ENCODE assay signal across 21 mouse cellular contexts in the genomic region with DNA sequence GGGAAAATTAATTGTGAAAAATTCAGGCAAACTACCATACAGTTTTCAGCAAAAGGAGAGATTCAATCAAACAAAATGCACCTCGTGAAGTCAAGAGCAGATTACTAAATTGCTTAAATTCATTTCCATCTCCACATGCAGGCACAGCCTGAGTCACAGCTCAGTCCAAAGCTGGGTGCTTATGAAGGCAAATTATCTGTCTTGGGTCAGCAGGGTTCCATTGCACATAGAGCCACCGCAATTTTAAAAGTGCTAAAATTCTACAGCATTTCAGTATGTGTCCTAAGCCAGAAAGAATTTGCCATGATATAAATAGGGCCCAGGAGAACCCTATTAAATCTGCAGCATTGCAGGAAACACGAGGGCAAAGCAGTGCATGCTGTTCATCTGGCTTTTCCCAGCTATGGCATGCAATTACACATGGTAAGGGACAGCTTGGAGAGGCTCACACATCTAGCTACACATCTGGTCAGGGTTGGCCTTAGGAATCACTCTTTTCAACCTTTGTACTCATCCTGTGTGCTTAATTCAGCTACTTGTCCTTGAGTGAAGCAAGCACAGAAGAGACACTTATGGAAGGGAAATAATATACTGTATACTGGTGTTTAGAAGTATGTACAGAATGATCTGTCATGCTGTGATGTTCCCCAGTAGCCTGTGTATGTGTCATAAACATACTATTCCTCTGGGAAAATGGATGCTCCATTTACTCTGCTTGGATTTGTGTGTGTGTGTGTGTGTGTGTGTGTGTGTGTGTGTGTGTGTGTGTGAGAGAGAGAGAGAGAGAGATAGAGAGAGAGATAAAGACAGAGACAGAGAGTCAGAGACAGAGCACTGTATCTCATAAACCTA.
DNase-seq lines count a peak whose midpoint lies in the region; ATAC-seq and TF ChIP-seq lines count a peak whose summit lies in the region.
"Had no signal": no experiment of that assay in that cellular context is flagged by ENCODE, and none has a peak within 500 bp of the region (broad histone marks: within the 10 kb centered on the region; RNA-seq: fewer than 3 reads in every experiment).

No protein-coding gene starts in this region.

- H3K4me2 ChIP-seq in hindbrain, embryonic 13.5 days = no peak overlapping the region
- no peak overlapping the region for H3K4me2 ChIP-seq in hindbrain, embryonic 11.5 days (replicated peaks; ENCODE audit: low read depth, low read length)
- H3K4me2 ChIP-seq in hindbrain, embryonic 16.5 days (ENCODE audit: low read length) = no peak overlapping the region
- H3K4me2 ChIP-seq in neural tube, embryonic 13.5 days = no peak overlapping the region
- H3K4me2 ChIP-seq: embryonic facial prominence, embryonic 15.5 days had no signal

- no peak overlapping the region for H3K4me3 ChIP-seq in hindbrain, embryonic 13.5 days
- H3K4me3 ChIP-seq in hindbrain, embryonic 11.5 days (ENCODE audit: low read depth, low read length) = no peak overlapping the region
- no peak overlapping the region for H3K4me3 ChIP-seq in hindbrain, embryonic 16.5 days (ENCODE audit: low read length)
- H3K4me3 ChIP-seq in neural tube, embryonic 13.5 days = no peak overlapping the region
- H3K4me3 ChIP-seq: embryonic facial prominence, embryonic 15.5 days; heart, embryonic 10.5 days; left cerebral cortex, adult 2 months had no signal

- peak overlapping the region; percentile 68 for H3K27ac ChIP-seq in hindbrain, embryonic 13.5 days
- H3K27ac ChIP-seq in hindbrain, embryonic 11.5 days (ENCODE audit: low read depth, low read length) = no peak overlapping the region
- no peak overlapping the region for H3K27ac ChIP-seq in hindbrain, embryonic 16.5 days (ENCODE audit: low read depth, low read length)
- peak overlapping the region; percentile 64 for H3K27ac ChIP-seq in neural tube, embryonic 13.5 days (replicated peaks)
- H3K27ac ChIP-seq: embryonic facial prominence, embryonic 15.5 days; heart, embryonic 10.5 days; left cerebral cortex, adult 2 months; liver, embryonic 14.5 days; macrophage had no signal

- no peaks in the 10 kb centered on the region for H3K9me3 ChIP-seq in hindbrain, embryonic 13.5 days
- H3K9me3 ChIP-seq in hindbrain, embryonic 11.5 days (ENCODE audit: control insufficient read depth, low read length) = no peaks in the 10 kb centered on the region
- no peaks in the 10 kb centered on the region for H3K9me3 ChIP-seq in hindbrain, embryonic 16.5 days (ENCODE audit: control insufficient read depth, low read length)
- no peaks in the 10 kb centered on the region for H3K9me3 ChIP-seq in neural tube, embryonic 13.5 days
- H3K9me3 ChIP-seq: embryonic facial prominence, embryonic 15.5 days; heart, embryonic 10.5 days had no signal

- TF ChIP-seq CTCF in brain, embryonic 14.5 days (IDR thresholded peaks at IDR 0.05; ENCODE audit: borderline replicate concordance, extremely low read depth, insufficient read depth, insufficient read length) = no peak

- ATAC-seq in hindbrain, embryonic 13.5 days (ENCODE audit: low FRiP score) = 0 out of 2 replicates have a peak, but pooled peaks have one; percentile 37
- no peak for ATAC-seq in hindbrain, embryonic 11.5 days (ENCODE audit: low FRiP score)
- peak; percentile 38 for ATAC-seq in hindbrain, embryonic 16.5 days
- ATAC-seq in neural tube, embryonic 13.5 days (ENCODE audit: low read depth) = peak; percentile 80

- H3K36me3 ChIP-seq in hindbrain, embryonic 13.5 days = no peaks in the 10 kb centered on the region
- no peaks in the 10 kb centered on the region for H3K36me3 ChIP-seq in hindbrain, embryonic 11.5 days (ENCODE audit: control insufficient read depth, insufficient read depth, low read length)
- H3K36me3 ChIP-seq in hindbrain, embryonic 16.5 days (ENCODE audit: control insufficient read depth, insufficient read depth, low read length) = no peaks in the 10 kb centered on the region
- no peaks in the 10 kb centered on the region for H3K36me3 ChIP-seq in neural tube, embryonic 13.5 days
- H3K36me3 ChIP-seq: embryonic facial prominence, embryonic 15.5 days; heart, embryonic 10.5 days had no signal

- 0 out of 2 replicates have a peak overlapping the region, but pooled peaks have one; percentile 10 for H3K9ac ChIP-seq in hindbrain, embryonic 13.5 days
- no peak overlapping the region for H3K9ac ChIP-seq in hindbrain, embryonic 11.5 days (ENCODE audit: low read depth, low read length)
- no peak overlapping the region for H3K9ac ChIP-seq in hindbrain, embryonic 16.5 days (ENCODE audit: low read depth, low read length)
- no peak overlapping the region for H3K9ac ChIP-seq in neural tube, embryonic 13.5 days
- H3K9ac ChIP-seq: embryonic facial prominence, embryonic 15.5 days; liver, embryonic 14.5 days had no signal

- TF ChIP-seq POLR2A in brain, embryonic 14.5 days (IDR thresholded peaks at IDR 0.05; ENCODE audit: borderline replicate concordance, extremely low read depth, insufficient read depth, insufficient read length, poor library complexity, severe bottlenecking) = no peak

- 53% methylated on average over 3 of the region's 3 CpGs for WGBS in hindbrain, embryonic 13.5 days
- whole genome bisulfite sequencing in hindbrain, embryonic 11.5 days = 70% methylated on average over 3 of the region's 3 CpGs
- 53% methylated on average over 3 of the region's 3 CpGs for WGBS in hindbrain, embryonic 16.5 days
- WGBS in neural tube, embryonic 13.5 days = 39% methylated on average over 3 of the region's 3 CpGs

- peaks cover 22% of the 10 kb centered on the region for H3K4me1 ChIP-seq in hindbrain, embryonic 13.5 days (replicated peaks)
- no peaks in the 10 kb centered on the region for H3K4me1 ChIP-seq in hindbrain, embryonic 11.5 days (replicated peaks; ENCODE audit: control insufficient read depth, insufficient read depth, low read length)
- H3K4me1 ChIP-seq in hindbrain, embryonic 16.5 days (ENCODE audit: control insufficient read depth, insufficient read depth, low read depth, low read length) = peaks cover 3% of the 10 kb centered on the region
- peaks cover 21% of the 10 kb centered on the region for H3K4me1 ChIP-seq in neural tube, embryonic 13.5 days (replicated peaks)
- H3K4me1 ChIP-seq: embryonic facial prominence, embryonic 15.5 days; heart, embryonic 10.5 days had no signal

- H3K27me3 ChIP-seq in hindbrain, embryonic 13.5 days = no peaks in the 10 kb centered on the region
- H3K27me3 ChIP-seq in hindbrain, embryonic 11.5 days (ENCODE audit: control insufficient read depth, insufficient read depth, low read length) = no peaks in the 10 kb centered on the region
- no peaks in the 10 kb centered on the region for H3K27me3 ChIP-seq in hindbrain, embryonic 16.5 days (replicated peaks; ENCODE audit: control insufficient read depth, insufficient read depth, low read length)
- no peaks in the 10 kb centered on the region for H3K27me3 ChIP-seq in neural tube, embryonic 13.5 days
- H3K27me3 ChIP-seq: embryonic facial prominence, embryonic 15.5 days had no signal

- DNase-seq in hindbrain, embryonic 11.5 days (ENCODE audit: low spot score) = no peak
- peak; percentile 50 for DNase-seq in brain, embryonic 14.5 days (ENCODE audit: low read depth)
- no peak for DNase-seq in kidney, adult 8-10 months
- no peak for DNase-seq in liver
- DNase-seq: adrenal gland, postnatal 25 days; B cell, adult 2 months; cerebellum, adult 18-20 months; cerebellum, postnatal 25 days; kidney, adult 2 months; kidney, postnatal 25 days; layer of hippocampus, adult 9-11 months; left cerebral cortex, postnatal 4 days; thymus, adult 2 months had no signal

Comparison
In these comparisons a context has a peak if more than half of its experiments do, and no peak if none do; other contexts are left out.
1. H3K27ac ChIP-seq: peak in hindbrain, embryonic 13.5 days (single experiment) and neural tube, embryonic 13.5 days (single experiment); none in hindbrain, embryonic 11.5 days (single experiment) and hindbrain, embryonic 16.5 days (single experiment).